Mouse (Mus musculus) heart, postnatal 14 days (tissue): ENCODE measurements around the gene Ift52. TPM values are rescaled to one million over a fixed set of nuclear protein-coding genes. Genes with fewer than 3 reads are reported as not detected.

Experiments used
- DNase-seq, 2 experiments: peaks; one replicate each; pipeline ENCODE4 v3.0.0; 2021 to 2022
- intact Hi-C: fragments of 180-260 bp; cut with DNase I; formaldehyde crosslinking; loops from one replicate; pipeline ENCODE4 v1.15.1; 2025
- long read RNA-seq, 2 experiments: library from polyadenylated mRNA; stranded (forward); transcript quantifications; one replicate each; pipeline ENCODE4 v2.0.0; 2021
- total RNA-seq, 2 experiments: library from RNA; stranded (reverse); gene quantifications; 2 replicates each; pipeline ENCODE4 v1.2.3; 2021

Gene Ift52
- 10 to 100 TPM; 21.6 to 21.7 TPM for total RNA-seq
- long read RNA-seq, experiment 1, transcript Ift52-201 (13 exons, 2,248 nt): major isoform, 30 of 36 reads
- long read RNA-seq, experiment 1, partial matches to known transcripts: 2 of 36 reads
- long read RNA-seq, experiment 1, other reads (novel, unspliced or antisense): 4 of 36 reads
- long read RNA-seq, experiment 2, transcript Ift52-201 (13 exons, 2,248 nt): major isoform, 19 of 25 reads
- long read RNA-seq, experiment 2, partial matches to known transcripts: 3 of 25 reads
- long read RNA-seq, experiment 2, other reads (novel, unspliced or antisense): 3 of 25 reads

- DNase-seq: peak; percentile 90 to 94
- intact Hi-C loops: no loop called here
Observed at GRCm38 (mm10) chr2:163016916-163017743, at the start of gene Ift52. TSS of gene Ift52 (plus strand) at chr2:163017354.

DNA sequence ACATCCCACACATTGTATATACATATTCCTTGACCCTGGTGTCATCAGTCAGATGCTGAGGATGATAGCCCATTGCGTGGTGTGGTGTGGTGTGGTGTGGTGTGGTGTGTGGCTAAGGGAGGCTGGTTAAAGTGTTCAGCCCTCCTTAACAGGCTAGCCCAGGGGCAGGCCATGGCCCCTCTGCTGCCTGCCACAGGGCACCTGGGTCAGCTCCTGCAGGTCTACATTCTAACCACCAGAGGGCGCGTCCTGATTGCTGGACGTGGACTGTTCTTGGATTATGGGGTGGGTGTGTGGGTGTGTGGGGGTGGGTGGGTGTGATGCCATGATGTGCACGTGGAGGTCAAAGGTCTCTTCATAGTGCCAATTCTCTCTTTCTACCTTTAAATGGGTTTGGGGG lies 48.8 kb upstream of the Ift52 start:
- peak; percentile 22 to 65 for DNase-seq
- intact Hi-C loops: loop anchor here (2.0 to 5.0 kb wide), 2 partner anchors 30 to 46 kb away; no protein-coding TSS in a partner anchor

DNA sequence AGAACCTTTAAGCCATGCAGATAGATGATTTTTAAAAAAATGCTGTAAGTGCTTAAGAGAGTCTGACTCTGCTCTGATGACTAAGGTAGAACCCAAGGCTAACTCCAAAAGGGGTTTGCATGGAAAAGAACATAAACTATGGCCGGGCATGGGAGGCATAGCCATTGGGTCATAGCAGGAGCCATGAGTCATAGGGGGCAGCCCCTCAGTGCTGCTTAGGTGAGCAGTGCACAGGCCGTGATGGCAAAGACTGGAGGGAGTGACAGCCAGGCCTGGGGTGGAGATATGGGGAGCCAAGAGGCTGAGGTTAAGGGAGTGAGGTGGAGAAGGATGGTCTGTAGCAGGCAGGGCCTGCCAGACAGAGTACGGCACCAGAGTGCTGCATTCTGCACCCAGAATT lies 48.1 kb upstream of the Ift52 start:
- intact Hi-C loops: loop anchor here (2.0 to 5.0 kb wide), 2 partner anchors 30 to 47 kb away; no protein-coding TSS in a partner anchor
- no peak for DNase-seq

GRCm38 (mm10) chr2:162970896-162971295 lies 46.3 kb upstream of the Ift52 start:
- intact Hi-C loops: no loop called here

DNA sequence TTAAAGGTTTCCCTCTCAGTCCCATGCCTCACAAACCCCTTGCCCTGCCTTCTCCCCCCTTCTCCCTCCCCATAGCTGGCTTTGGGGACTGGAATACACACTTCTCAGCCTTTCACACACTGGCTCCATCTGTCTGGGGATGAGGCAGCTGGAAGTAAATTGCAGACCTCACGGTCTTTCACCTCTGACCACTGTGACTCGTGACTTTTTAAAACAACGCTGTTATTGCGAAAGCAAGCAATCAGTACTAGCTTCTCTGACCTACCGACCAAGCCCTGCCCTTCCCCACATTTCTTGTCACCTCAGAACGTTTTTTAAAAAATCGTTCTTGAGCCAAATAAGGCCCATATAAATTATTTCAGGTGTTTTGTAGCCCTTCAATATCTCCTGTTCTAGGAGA lies 44.4 kb upstream of the Ift52 start:
- DNase-seq: no peak
- intact Hi-C loops: no loop called here

More at GRCm38 (mm10) chr2:162970896-162971295, 46.3 kb upstream of the Ift52 start:
- no peak for DNase-seq

GRCm38 (mm10) chr2:162973206-162973605 lies 43.9 kb upstream of the Ift52 start:
- intact Hi-C loops: no loop called here
- DNase-seq: no peak

- intact Hi-C loops: no loop called here
- DNase-seq: no peak
Observed at GRCm38 (mm10) chr2:162973637-162974036, 43.5 kb upstream of the Ift52 start.

DNA sequence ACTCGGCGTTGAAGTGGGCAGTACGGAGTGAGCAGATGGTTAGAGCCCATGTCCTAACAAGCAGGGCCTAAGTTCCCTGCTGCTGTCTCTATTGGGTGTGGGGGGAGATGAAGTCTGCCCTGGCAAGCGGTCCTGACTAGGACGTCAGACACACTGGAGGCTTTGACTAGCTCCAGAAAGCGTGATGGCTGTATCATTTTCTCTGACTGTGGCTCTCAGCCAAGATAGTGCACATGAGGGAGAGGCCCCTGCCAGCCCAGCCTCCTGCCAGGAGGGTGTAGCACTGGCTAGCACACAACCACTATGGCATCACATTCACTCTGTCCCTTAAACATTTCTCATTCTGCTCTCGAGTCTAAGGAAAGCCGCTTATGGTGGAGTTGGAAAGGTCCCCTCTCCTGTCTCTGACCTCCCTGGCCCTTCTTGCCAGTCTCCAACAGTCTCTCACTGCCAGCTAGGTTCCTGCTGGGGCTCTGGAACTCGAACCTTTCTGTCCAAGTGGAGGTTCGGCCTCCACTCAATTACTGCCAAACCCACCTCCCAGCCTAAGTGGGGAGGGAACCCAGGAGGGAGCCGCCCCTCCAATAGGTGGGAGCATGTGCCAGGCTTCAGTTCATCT lies 41.9 kb upstream of the Ift52 start:
- DNase-seq: peak; percentile 34 to 44
- intact Hi-C loops: no loop called here

GRCm38 (mm10) chr2:162976001-162976400 lies 41.2 kb upstream of the Ift52 start:
- DNase-seq: peak; percentile 40 to 49
- intact Hi-C loops: no loop called here

- no peak for DNase-seq
- intact Hi-C loops: no loop called here
Observed at GRCm38 (mm10) chr2:162984381-162984780, 32.8 kb upstream of the Ift52 start.

GRCm38 (mm10) chr2:162985923-162986322 lies 31.2 kb upstream of the Ift52 start:
- intact Hi-C loops: no loop called here
- peak; percentile 58 to 73 for DNase-seq

GRCm38 (mm10) chr2:162986764-162987163 lies 30.4 kb upstream of the Ift52 start:
- intact Hi-C loops: no loop called here
- no peak for DNase-seq

GRCm38 (mm10) chr2:162987218-162987617 lies 29.9 kb upstream of the Ift52 start, which contains the start of gene Sgk2:
TSS of gene Sgk2 (plus strand) at chr2:162987330.
- intact Hi-C loops: no loop called here
- no peak for DNase-seq

- intact Hi-C loops: no loop called here
- no peak for DNase-seq
Observed at GRCm38 (mm10) chr2:162988235-162988634, 28.9 kb upstream of the Ift52 start.

GRCm38 (mm10) chr2:162991394-162992083 lies 25.6 kb upstream of the Ift52 start:
- DNase-seq: no peak
- intact Hi-C loops: no loop called here

DNA sequence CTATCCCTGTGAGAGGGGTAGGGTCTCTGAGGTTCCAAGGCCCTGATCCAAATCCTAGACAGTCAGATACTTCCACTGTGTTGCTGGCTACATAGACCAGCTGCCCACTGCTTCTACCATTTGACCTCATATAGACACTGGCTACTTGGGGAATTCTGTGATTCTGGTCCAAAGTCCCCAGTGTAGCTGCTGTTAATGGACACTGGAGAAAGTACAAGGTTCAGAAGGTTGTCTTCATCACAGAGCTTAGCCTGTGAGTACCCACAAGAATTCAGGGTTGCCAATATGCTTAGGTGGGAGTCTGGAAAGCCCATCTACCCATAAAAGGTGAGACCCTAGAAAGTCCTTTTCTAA lies 25.1 kb upstream of the Ift52 start:
- intact Hi-C loops: no loop called here
- DNase-seq: no peak

DNA sequence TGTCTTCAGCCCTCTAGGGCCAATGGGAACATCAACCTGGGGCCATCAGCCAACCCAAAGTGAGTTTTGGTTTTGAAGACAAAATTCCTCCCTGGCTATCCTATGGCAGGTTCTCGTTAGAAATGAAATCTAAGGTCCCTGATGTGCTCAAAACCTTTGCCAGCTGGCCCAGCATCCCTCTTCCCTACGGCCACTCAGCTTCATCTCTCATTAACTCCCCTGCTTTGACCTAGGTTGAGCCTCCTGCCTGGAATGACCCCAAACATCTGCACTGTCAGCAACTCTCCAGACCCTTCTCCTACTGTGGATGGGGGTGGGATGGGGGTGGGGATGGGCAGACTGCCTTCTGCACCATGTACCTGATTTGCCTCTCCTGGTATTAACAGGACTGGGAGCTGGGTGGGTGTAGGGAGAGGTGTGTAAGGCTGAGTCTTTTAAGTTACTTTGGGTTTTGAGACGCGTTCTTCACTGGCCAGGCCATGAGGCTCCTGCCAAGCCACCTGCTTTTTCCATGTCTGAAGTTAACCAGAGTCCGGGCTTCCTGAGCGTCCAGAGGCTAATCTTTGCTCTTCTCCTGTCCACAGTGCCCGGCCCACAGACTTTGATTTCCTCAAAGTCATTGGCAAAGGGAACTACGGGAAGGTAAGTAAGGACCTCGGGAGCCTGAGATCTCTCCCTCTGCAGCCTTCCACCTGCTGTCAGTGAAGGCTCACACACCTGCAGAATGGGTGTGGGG lies 23.1 kb upstream of the Ift52 start:
- intact Hi-C loops: no loop called here
- no peak for DNase-seq

GRCm38 (mm10) chr2:162998528-162999230 lies 18.5 kb upstream of the Ift52 start:
- DNase-seq: peak; percentile 51 to 80
- intact Hi-C loops: loop anchor here (2.0 to 5.0 kb wide), 3 partner anchors 30 to 334 kb away; no protein-coding TSS in a partner anchor

- intact Hi-C loops: loop anchor here (2.0 to 5.0 kb wide), 3 partner anchors 31 to 333 kb away; no protein-coding TSS in a partner anchor
Observed at GRCm38 (mm10) chr2:162999744-163000143, 17.4 kb upstream of the Ift52 start.

More at GRCm38 (mm10) chr2:162999744-163000143, 17.4 kb upstream of the Ift52 start:
- peak; percentile 22 to 61 for DNase-seq
